Mouse (Mus musculus) limb, embryonic 12.5 days (tissue): ENCODE data around the gene Phf2. TPM values are rescaled to one million over a fixed set of nuclear protein-coding genes. Genes with fewer than 3 reads are reported as not detected.

Source experiments
- ATAC-seq: fragments of 200-750 bp; cut with Nextera tagmentation; 2 replicates; pipeline ENCODE4 v1.8.0; 2017; ENCODE audit warnings: low read depth, moderate TSS enrichment; ENCODE audit not compliant: insufficient number of reproducible peaks, insufficient read depth, low FRiP score, low TSS enrichment
- H3K27ac ChIP-seq: fragments of 300-500 bp; sonication (generic); 2 replicates; pipeline ENCODE4 v1.5.1; 2016; ENCODE audit warnings: mild to moderate bottlenecking, moderate library complexity
- H3K27me3 ChIP-seq: fragments of 300-500 bp; sonication (generic); 2 replicates; pipeline ENCODE4 v1.6.1; 2016; ENCODE audit warnings: mild to moderate bottlenecking, moderate library complexity
- H3K36me3 ChIP-seq: fragments of 300-500 bp; sonication (generic); 2 replicates; pipeline ENCODE4 v1.6.1; 2016; ENCODE audit warnings: mild to moderate bottlenecking, moderate library complexity
- H3K4me1 ChIP-seq: fragments of 300-500 bp; sonication (generic); replicated peaks from 2 replicates; pipeline ENCODE4 v1.6.1; 2016
- H3K4me2 ChIP-seq: fragments of 300-500 bp; sonication (generic); 2 replicates; pipeline ENCODE4 v1.6.1; 2016; ENCODE audit warnings: mild to moderate bottlenecking, moderate library complexity
- H3K4me3 ChIP-seq: fragments of 300-500 bp; sonication (generic); replicated peaks from 2 replicates; pipeline ENCODE4 v1.5.1; 2016; ENCODE audit warnings: mild to moderate bottlenecking
- H3K9ac ChIP-seq: fragments of 300-500 bp; sonication (generic); replicated peaks from 2 replicates; pipeline ENCODE4 v1.6.1; 2016; ENCODE audit warnings: mild to moderate bottlenecking, moderate library complexity
- H3K9me3 ChIP-seq: fragments of 300-500 bp; sonication (generic); 2 replicates; pipeline ENCODE4 v1.6.1; 2016; ENCODE audit warnings: mild to moderate bottlenecking, moderate library complexity
- WGBS: fragments of 180-500 bp; shearing (Covaris S2); methylation state at CpG from one replicate; pipeline ENCODE4 v1.1.7; 2016; 5-methylcytosine and 5-hydroxymethylcytosine counted together
- polyA plus RNA-seq: library from polyadenylated mRNA; unstranded; fragments of >200 nt; fragmentation: Nextera tagmentation; extraction: Ambion mirVana; gene quantifications from 2 replicates; pipeline ENCODE4 v1.2.1, GENCODE M21; 2016

The Phf2 gene
- polyA plus RNA-seq, 1 experiment from 2014 or later: 9.9 TPM

DNA sequence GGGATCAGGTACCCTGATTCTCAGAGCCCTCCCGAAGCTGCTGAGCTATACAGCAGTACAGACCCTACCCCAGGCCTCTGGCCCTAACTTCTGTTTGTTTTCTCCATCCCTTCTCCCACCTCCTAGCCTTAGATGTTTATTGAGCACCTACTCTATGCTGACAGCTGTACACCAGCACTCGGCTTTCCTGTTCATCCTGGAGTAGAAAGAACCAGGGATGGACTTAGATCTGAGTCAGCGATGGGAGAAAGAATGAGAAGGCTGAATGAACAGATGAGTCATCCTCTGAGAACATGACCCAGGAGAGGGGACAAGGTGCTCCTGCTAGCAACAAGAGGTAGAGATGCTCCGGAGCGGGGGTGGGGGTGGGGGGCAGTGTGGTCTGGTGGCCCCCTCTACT is 1.8 kb upstream of the Phf2 start:
- H3K36me3 ChIP-seq: peaks cover 7% of the 10 kb centered on the region
- no peak for ATAC-seq
- H3K4me3 ChIP-seq: no peak overlapping the region
- no peaks in the 10 kb centered on the region for H3K27me3 ChIP-seq
- H3K9me3 ChIP-seq: no peaks in the 10 kb centered on the region
- H3K9ac ChIP-seq: no peak overlapping the region
- H3K27ac ChIP-seq: no peak overlapping the region
- peaks cover 39% of the 10 kb centered on the region for H3K4me1 ChIP-seq
- 83% methylated on average over 5 of the region's 5 CpGs for WGBS
- no peak overlapping the region for H3K4me2 ChIP-seq

GRCm38 (mm10) chr13:48871887-48872606 is 1.1 kb upstream of the Phf2 start:
- Histone ChIP-seq H3K27ac (peak overlapping the region; percentile 90; the same call in 1 of the 2 replicates), H3K4me1 (peaks cover 45% of the 10 kb centered on the region), H3K4me3 (peak overlapping the region; percentile 95), H3K27me3 (no peaks in the 10 kb centered on the region), H3K4me2 (peak overlapping the region; percentile 82), H3K9me3 (no peaks in the 10 kb centered on the region), H3K36me3 (peaks cover 7% of the 10 kb centered on the region), H3K9ac (peak overlapping the region; percentile 99)
- WGBS: 64% methylated on average over 7 of the region's 7 CpGs
- ATAC-seq: no peak

DNA sequence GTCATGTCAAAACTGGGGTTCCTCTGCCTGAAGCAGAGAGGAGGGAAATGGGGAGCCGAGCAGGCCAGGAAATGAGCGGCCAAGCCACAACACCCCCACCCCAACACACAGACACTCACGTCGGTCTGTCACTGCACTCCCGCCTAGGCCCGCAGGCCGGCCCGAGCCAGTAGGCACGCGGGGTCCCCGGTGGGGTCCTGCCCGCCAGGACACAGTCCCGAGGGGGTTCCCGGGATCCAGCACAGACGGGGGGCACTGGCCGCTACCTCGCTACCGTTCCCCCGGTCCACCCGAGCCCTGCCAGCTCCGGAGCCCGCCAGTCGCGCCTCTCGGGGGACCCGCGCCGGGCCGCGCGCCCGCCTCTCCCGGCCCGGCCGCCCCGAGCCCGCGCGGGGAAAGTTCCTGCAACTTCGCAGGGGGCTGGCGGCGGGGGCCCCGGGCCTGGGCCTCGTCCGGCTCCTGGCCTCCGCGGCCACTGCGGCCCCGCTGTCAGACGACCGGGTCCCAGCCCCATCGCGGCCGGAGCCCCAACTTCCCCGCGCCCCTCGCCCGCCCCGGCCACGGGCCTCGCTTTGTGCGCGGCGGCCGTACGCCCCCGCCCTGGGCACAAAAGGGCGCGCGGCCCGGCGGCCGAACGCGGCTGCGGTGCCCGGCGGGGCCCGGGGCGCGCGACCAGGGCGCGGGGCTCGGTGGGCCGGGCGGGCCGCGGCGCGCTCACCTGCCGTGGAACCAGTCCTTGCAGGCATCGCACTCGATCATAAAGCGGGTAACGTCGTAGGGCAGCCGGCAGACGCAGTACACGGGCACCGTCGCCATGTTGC is 759 bp downstream of the Phf2 start:
- H3K27me3 ChIP-seq: no peaks in the 10 kb centered on the region
- peak overlapping the region; percentile 95 for H3K27ac ChIP-seq
- under 1% methylated on average over 96 of the region's 102 CpGs for WGBS
- H3K9ac ChIP-seq: peak overlapping the region; percentile 99
- H3K4me3 ChIP-seq: peak overlapping the region; percentile 95
- peak overlapping the region; percentile 68 for H3K4me2 ChIP-seq
- no peaks in the 10 kb centered on the region for H3K9me3 ChIP-seq
- H3K36me3 ChIP-seq: peaks cover 5% of the 10 kb centered on the region; the same call in 1 of the 2 replicates
- no peak; the same call in 1 of the 2 replicates for ATAC-seq
- peaks cover 53% of the 10 kb centered on the region for H3K4me1 ChIP-seq

- H3K36me3 ChIP-seq: no peaks in the 10 kb centered on the region
- no peaks in the 10 kb centered on the region for H3K27me3 ChIP-seq
- no peaks in the 10 kb centered on the region for H3K9me3 ChIP-seq
- H3K4me2 ChIP-seq: peak overlapping the region; percentile 68
- peak overlapping the region; percentile 95 for H3K27ac ChIP-seq
- peak overlapping the region; percentile 99 for H3K9ac ChIP-seq
- peaks cover 54% of the 10 kb centered on the region for H3K4me1 ChIP-seq
- ATAC-seq: no peak
- H3K4me3 ChIP-seq: peak overlapping the region; percentile 95
- WGBS: 15% methylated on average over 5 of the region's 5 CpGs
Observed at GRCm38 (mm10) chr13:48869600-48869949, 1.3 kb downstream of the Phf2 start.

DNA sequence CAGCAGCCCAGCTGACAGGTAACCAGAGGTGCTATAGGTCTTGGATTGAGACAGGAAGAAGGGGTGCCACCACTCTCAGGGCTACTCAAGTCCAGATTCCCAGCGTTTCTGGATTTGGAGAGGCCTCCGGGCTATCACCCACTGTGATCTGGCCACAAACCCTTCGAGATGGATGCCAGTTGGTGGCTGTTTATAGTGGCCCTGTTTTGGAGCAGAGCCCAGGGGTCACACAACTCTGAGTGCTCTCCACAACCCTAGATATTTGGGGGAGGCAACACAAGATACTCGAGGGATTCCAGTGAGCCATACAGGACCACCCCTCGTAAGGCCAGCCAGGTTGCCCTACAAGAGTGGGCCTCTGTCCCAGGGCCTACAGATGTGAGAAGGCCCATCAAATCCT is 1.8 kb downstream of the Phf2 start:
- H3K4me1 ChIP-seq: peaks cover 59% of the 10 kb centered on the region
- peak overlapping the region; percentile 99 for H3K9ac ChIP-seq

DNA sequence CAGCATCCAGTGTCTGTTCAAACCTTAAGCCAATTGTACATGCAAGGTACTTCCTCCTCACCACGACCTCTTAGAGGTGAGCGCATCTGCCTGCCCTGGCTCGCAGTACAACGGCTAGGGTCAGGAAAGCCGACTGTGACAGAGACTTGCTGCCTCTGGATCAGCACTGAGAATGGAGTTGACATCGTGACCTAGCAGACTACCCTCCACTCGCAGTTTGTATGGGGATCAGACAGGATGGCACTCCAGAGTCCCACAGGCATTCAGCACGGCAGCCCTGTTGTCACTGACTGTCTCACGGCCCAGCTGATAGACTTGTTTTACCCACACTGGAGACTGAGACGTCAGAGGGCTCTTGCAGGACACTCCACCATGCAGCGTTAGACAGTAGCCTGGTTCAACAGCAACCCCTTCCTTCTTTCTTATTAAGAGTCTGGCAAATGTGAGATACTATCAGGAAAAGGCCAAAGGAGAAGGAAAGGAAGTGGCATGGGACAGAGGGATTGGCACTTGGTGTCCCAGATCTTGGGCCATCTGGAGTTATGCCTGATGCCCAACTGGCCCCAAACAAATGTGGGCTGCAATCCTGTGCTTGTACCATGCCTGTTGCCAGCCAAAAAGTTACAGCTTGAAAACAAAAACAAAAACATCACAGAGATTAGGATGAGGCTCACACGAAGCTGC is 6.1 kb downstream of the Phf2 start:
- WGBS: 82% methylated on average over 12 of the region's 12 CpGs
- Histone ChIP-seq H3K9me3 (peaks cover 5% of the 10 kb centered on the region; the same call in 1 of the 2 replicates), H3K27me3 (no peaks in the 10 kb centered on the region), H3K36me3 (no peaks in the 10 kb centered on the region), H3K4me3 (no peak overlapping the region), H3K4me1 (peaks cover 56% of the 10 kb centered on the region), H3K9ac (no peak overlapping the region), H3K27ac (no peak overlapping the region), H3K4me2 (no peak overlapping the region)
- no peak for ATAC-seq

More for the DNA sequence above, 1.8 kb downstream of the Phf2 start:
- no peaks in the 10 kb centered on the region for H3K36me3 ChIP-seq
- H3K27ac ChIP-seq: peak overlapping the region; percentile 95; the same call in 1 of the 2 replicates
- WGBS: 19% methylated on average over 5 of the region's 5 CpGs
- ATAC-seq: no peak
- no peaks in the 10 kb centered on the region for H3K9me3 ChIP-seq
- H3K4me3 ChIP-seq: peak overlapping the region; percentile 95
- H3K27me3 ChIP-seq: no peaks in the 10 kb centered on the region
- H3K4me2 ChIP-seq: peak overlapping the region; percentile 68

GRCm38 (mm10) chr13:48863556-48863955 is 7.4 kb downstream of the Phf2 start:
- H3K4me3 ChIP-seq: no peak overlapping the region
- H3K4me2 ChIP-seq: peak overlapping the region; percentile 7; the same call in 1 of the 2 replicates
- no peaks in the 10 kb centered on the region for H3K36me3 ChIP-seq
- H3K27ac ChIP-seq: peak overlapping the region; percentile 66
- peaks cover 5% of the 10 kb centered on the region; the same call in 1 of the 2 replicates for H3K9me3 ChIP-seq
- peak; percentile 75 for ATAC-seq
- peaks cover 55% of the 10 kb centered on the region for H3K4me1 ChIP-seq
- H3K9ac ChIP-seq: no peak overlapping the region
- H3K27me3 ChIP-seq: no peaks in the 10 kb centered on the region
- WGBS: 33% methylated on average over 9 of the region's 9 CpGs

GRCm38 (mm10) chr13:48861913-48862312 is 9.0 kb downstream of the Phf2 start:
- Histone ChIP-seq H3K4me1 (peaks cover 56% of the 10 kb centered on the region), H3K4me2 (no peak overlapping the region), H3K27ac (no peak overlapping the region), H3K27me3 (no peaks in the 10 kb centered on the region), H3K4me3 (no peak overlapping the region), H3K9ac (no peak overlapping the region), H3K36me3 (no peaks in the 10 kb centered on the region), H3K9me3 (peaks cover 5% of the 10 kb centered on the region; the same call in 1 of the 2 replicates)
- 89% methylated on average over 1 of the region's 1 CpGs for WGBS
- no peak for ATAC-seq

DNA sequence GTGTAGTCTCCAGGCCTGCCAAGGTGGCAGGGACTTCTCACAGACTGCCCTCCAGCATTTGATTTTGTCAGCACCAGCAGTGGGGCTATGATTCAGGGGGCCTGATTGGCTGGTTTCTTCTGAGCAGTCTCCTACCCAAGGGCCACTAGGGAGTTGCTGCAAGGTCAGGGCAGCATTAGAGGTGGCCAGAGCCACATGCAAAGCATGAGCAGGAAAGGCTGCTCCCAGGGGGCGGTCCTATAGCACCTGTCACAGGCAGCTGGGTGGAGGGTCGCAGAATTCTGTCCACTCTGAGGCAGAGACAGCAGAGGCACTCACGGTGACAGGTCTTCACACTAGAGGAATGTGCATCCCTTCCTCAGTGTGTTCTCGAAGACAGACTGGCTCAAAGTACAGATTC is 12.1 kb downstream of the Phf2 start:
- Histone ChIP-seq H3K27ac (peak overlapping the region; percentile 35; the same call in 1 of the 2 replicates), H3K4me3 (no peak overlapping the region), H3K27me3 (no peaks in the 10 kb centered on the region), H3K4me2 (no peak overlapping the region), H3K36me3 (no peaks in the 10 kb centered on the region), H3K4me1 (peaks cover 54% of the 10 kb centered on the region), H3K9me3 (peaks cover 5% of the 10 kb centered on the region; the same call in 1 of the 2 replicates), H3K9ac (0 out of 2 replicates have a peak overlapping the region, but pooled peaks have one; percentile 34)
- 72% methylated on average over 4 of the region's 4 CpGs for WGBS
- no peak for ATAC-seq

GRCm38 (mm10) chr13:48858054-48858453 is 12.9 kb downstream of the Phf2 start:
- no peak overlapping the region for H3K4me3 ChIP-seq
- H3K27ac ChIP-seq: no peak overlapping the region; the same call in none of the 2 replicates
- H3K4me2 ChIP-seq: 0 out of 2 replicates have a peak overlapping the region, but pooled peaks have one; percentile 6
- peaks cover 53% of the 10 kb centered on the region for H3K4me1 ChIP-seq
- peak overlapping the region; percentile 12; the same call in 1 of the 2 replicates for H3K9ac ChIP-seq
- no peak for ATAC-seq
- no peaks in the 10 kb centered on the region for H3K36me3 ChIP-seq
- H3K9me3 ChIP-seq: peaks cover 5% of the 10 kb centered on the region; the same call in 1 of the 2 replicates
- 67% methylated on average over 6 of the region's 6 CpGs for WGBS
- H3K27me3 ChIP-seq: no peaks in the 10 kb centered on the region
